Mouse (Mus musculus) B cell, adult 2 months (primary cell): ENCODE measurements around the gene Ralgapb.

Experiments
- DNase-seq, 2 experiments: peaks; one replicate each; pipeline ENCODE4 v3.0.0; 2022

Ralgapb gene

GRCm38 (mm10) chr2:158408997-158409594 is 552 bp upstream of the Ralgapb start:
- no peak for DNase-seq

GRCm38 (mm10) chr2:158410022-158411014 is 670 bp downstream of the Ralgapb start:
- DNase-seq: peak; percentile 48

DNA sequence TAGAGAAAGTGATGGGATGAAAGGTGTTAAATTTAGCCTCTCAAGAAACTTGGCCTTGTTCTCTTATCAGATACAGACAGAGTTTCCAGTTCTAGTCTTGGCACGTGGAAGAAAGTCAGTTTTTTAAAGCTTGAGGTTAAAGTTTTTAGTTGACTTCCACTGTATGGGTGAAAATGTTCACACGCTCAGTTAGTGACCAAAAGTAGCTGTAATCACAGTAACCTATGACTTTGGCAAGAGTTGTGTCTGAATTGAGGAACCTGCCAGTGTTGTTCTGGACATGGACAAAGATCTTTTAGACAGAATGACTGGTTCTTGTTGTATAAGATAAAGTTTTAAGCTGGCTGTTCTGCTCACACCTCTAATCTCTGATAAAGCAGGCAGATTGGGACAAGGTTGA is 3.6 kb downstream of the Ralgapb start:
- DNase-seq: no peak

GRCm38 (mm10) chr2:158415826-158416225 is 6.2 kb downstream of the Ralgapb start:
- no peak for DNase-seq

DNA sequence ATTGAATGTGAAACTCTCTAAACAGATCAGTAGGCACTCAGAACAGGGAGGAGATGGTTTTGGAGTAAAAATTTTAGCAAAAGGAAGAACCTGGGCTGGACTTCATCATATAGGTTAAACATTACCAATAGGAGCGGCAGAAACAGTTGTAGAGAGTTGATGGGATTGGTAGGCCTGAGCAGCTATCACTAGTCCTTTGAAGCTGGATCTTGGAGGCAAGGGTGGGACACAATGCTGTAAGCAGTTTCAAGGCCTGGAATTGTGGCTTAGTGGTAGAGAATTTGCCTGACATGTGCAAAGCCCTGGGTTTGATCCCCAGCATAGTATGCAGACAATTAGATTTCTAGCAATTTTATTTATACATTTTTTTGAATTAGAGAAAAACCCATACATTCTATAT is 9.0 kb downstream of the Ralgapb start:
- no peak for DNase-seq

DNA sequence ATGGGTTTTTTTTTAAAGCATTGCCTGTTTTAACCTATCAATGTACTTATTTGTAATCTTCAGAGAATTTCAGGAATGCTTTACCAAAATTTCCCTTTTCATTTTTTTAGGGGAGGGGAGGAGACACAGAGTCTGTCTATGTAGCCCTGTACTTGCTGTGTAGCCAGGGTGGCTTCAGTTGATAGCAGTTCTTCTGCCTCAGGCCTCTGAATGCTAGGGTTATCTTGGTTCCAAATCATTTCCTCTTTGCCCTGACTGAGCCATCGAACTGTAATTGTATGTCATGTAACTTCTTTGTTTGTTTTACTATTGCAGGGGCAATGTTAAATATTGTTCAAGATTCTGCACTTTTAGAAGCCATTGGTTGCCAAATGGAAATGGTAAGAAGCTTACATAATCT is 36.2 kb downstream of the Ralgapb start:
- DNase-seq: no peak

- no peak for DNase-seq
Observed at GRCm38 (mm10) chr2:158449845-158450244, 40.2 kb downstream of the Ralgapb start.

DNA sequence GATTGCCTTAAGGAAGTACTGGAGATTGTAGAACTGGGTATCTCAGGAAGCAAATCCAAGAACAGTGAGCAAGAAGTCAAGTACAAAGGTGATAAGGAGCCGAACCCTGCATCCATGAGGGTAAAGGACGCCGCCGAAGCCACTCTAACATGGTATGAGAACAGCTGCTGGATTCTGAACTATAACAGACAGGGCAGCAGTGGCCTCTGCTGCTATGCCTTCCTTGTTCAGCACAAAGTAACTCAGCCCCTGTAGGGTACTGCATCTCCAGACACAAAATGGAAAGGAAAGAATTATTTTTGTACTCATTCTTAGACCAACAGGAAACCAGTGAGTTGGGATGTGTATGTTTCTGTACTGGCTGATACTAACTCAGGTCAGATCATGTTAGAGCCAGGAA is 46.8 kb downstream of the Ralgapb start:
- DNase-seq: no peak

GRCm38 (mm10) chr2:158457610-158458009 is 48.0 kb downstream of the Ralgapb start:
- DNase-seq: no peak

GRCm38 (mm10) chr2:158462450-158462849 is 52.8 kb downstream of the Ralgapb start:
- DNase-seq: no peak

DNA sequence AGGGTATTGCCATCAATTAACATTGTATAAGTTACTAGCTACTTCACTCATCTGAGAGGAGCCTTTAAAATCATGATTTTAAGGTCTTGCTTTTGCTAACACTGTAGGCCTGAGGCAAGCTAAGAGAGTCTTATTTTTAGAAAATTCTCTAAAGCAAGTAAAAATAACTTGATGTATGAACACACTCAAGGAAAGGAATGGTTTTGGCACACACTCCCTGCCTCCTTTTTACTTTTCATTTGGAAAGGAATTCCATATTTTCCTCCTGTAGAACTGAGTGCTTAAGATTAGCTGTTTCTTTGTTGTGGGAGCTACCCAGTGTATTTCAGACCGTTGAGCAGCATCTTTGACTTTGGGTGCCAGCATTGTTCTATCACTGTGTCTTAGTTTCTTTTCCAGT is 64.5 kb downstream of the Ralgapb start:
- DNase-seq: no peak

DNA sequence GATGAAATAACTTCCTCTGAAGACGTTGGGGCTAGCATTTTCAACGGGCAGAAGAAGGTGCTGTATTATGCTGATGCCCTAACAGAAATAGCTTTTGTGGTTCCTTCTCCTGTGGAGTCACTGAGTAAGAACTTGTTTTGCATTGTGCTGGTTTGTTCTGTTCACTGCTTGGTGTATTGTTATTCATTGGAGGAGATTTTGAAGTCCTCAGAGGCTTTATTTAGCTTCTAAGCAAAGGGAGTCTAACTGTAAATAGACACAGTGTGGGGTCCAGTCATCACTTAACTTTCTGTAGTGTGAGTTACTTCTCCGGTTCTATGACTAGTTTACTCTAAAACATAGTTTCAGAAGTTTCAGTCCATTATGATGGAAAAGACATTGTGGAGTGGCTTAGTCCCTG is 68.0 kb downstream of the Ralgapb start:
- DNase-seq: no peak

- DNase-seq: no peak
Observed at GRCm38 (mm10) chr2:158498457-158498856, 88.8 kb downstream of the Ralgapb start.

DNA sequence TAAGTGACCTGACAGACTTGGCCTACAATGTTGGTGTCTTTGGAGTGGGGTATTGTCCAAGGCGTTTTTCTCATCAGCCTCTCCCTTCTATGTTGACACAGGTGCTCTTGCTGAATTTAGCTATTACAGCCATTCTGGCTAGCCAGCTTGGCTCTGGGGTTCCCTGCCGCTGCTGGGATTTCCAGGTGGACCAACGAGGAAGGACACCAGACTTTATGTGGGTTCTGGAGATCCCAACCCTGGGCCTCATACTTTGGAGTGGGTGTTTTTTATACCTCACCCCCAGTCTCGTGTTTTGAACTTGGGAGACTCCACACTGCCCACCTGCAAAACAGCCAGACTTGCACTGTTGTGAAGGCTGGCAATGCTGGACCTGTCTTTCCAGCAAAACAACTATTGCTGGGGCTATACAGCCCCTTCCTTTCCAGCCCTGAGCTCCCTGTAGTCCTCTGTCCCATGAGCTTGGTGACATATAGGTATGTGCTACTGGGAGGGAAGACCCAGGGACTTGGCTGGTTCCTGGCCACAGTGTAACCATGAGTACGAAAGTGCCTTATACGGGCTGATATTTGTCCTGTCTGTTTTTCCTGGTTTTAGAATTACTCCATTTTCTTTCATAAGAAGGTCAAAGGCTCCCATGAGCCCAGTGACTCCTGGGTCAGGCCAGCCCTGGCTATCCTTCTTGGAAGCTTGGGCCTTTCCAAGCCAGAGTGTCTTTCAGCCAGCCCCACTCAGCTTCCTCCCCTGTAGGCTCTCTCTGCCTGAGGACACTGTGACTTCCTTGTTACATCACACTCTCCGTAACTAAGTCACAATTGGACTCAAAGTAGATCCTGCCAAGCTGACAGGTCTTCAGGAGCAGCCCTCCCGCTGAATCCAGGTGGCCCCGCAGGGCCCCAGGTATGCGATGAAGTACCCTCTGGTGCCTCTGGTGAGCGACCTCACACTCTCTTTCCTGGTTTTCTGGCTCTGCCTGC is 92.5 kb downstream of the Ralgapb start, which contains the start of gene Adig:
TSS of gene Adig (plus strand) at position 777 of the 977 bp plus-strand sequence.
- no peak for DNase-seq

GRCm38 (mm10) chr2:158503226-158503625 is 93.6 kb downstream of the Ralgapb start:
- DNase-seq: no peak

DNA sequence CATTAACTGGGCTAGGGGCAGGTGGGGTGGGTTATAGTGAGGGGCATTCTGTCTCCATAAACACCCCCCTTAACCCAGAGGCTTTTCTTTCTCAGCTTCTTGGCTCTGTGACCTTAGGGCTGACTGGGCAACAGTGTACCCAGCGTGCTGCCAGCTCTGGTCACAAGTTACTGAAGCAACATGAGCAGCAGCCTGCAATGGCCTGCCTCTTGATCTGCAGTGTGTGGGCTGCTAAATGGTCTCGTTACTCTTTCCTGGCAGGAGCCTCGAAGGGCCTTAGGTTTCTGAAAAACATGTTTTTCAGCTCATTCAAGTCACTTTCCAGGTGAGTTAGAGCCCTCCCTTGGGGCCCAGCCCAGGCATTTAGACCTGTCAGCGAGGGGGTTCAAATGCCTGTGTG is 94.0 kb downstream of the Ralgapb start:
- DNase-seq: no peak

- DNase-seq: no peak
Observed at GRCm38 (mm10) chr2:158506475-158506874, 96.8 kb downstream of the Ralgapb start.

DNA sequence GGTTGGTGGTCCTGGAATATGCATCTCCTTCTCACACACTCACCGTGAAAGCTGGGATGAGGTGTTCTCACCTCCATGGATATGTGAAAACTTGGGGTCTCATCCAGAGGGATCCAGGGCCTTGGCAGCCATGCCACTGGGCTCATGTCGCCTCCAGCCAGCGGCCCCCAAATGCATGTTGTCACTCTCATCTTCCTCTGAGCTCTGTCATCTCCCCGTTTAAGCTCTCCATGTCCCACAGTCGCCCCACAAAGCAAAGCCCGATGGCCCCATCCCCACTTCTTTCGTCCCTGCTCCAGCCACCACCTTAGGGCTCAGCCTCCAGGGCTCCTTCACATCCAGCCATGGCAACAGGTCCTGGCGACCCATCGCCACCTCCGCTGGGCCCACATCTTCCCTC is 97.4 kb downstream of the Ralgapb start:
- no peak for DNase-seq

DNA sequence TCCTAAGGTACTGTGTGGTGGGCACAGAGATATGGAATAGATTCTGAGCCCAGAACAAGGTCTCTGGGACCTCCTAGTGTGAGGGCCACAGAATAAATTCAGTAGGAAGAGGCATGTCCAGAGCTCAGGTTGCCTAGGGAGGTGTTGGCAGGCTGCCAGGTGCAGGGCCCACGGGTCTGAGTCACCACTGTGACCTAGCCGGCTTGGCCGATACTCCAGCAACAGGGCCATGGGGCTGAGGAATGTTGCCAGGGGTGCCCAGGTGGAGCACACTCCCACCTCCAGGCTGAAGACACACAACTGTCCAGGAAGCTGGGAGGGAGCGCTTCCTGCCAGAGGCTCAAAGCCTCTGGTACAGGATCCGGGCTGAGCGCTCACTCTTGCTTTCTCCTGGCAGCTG is 101.0 kb downstream of the Ralgapb start:
- peak; percentile 59 for DNase-seq

GRCm38 (mm10) chr2:158512528-158512927 is 102.9 kb downstream of the Ralgapb start, which contains the start of gene Arhgap40:
Arhgap40 (plus strand) TSS chr2:158512796.
- DNase-seq: no peak

DNA sequence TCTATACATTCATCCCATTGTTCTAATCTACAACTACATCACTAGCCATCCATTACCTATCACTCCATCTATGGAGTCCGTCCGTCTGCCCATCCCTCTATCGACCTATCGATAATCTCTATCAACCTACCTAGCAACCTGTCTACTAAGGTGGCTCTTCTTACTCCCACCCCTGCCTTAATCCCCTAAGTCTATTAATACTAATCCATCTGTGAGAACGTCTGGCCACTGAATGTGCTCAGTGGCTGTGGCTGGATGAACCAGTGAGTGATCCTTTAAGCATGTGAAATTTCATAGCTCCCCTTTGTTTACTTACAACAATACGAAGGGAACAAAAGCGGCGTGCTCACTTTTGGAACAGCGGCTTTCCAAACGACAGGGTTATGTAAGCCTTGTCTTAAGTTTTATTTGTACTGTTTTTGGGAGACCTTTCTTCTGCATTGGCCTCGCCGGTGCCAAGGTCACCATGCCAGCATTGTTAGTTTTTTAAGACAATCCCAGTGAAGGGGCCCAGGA is 104.2 kb downstream of the Ralgapb start:
- DNase-seq: no peak

GRCm38 (mm10) chr2:158518583-158518982 is 108.9 kb downstream of the Ralgapb start:
- no peak for DNase-seq

DNA sequence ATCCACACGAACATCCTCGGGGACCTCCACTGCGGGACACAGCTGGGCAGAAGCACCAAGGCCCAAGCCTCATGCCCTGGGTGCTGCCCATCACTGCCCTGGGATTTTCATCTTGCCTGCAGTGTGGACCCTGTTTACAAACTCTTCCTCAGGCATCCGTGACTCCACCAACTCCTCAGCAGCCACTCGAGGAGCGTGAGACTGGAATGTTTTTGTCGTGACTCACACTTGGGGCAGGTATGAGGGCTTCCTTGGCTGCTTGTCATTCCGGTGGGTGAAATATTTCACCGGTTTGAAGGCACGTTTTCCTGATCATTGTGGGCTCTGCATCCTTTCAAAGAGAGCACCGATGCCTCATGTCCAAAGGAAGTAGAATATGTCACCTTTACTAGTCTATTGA is 109.4 kb downstream of the Ralgapb start:
- no peak for DNase-seq
